Mouse (Mus musculus) c-Kit-positive CD71-positive TER-119-negative erythroid progenitor cells, embryonic 14.5 days (primary cell): ENCODE measurements around the gene Bcat2.
"Not testable (repeated sequence)": the region's sequence is repeated elsewhere in the genome, so short reads cannot be mapped to it uniquely, and the experiment has no call there.

ENCODE experiments used
- DNase-seq: peaks from one replicate; pipeline ENCODE4 v3.0.0-alpha.2; 2013; ENCODE audit warnings: low read depth

The Bcat2 gene

DNA sequence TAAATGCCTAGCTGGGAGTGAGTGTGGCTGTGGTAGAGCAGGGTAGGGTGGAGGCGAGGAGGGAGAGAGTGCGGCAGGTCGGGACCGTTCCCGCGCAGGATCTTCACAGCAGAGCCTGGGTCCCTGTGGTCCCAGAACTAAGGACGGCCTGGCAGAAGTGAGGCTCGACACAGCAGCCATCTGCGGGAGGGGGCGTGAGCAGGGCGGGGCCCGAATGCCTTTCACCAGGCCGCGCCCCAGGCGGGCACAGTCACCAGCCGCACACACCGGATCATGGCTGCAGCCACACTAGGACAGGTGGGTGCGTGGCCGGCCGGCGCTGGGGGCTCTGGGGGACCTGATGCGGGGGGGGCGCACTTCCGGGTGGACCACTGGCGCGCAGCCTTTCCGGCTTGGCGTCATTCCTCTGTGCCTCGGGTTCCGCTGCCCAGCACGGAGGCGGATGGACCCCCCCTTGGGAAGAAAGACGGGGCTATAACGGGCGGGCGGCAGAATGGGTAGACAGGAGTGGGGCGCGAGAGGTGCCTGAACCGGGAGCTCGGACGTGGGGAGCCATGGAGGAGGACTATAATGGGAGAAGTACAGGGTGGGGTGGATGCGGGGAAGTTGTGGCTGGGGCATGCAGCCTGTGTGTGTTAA lies at the start of gene Bcat2:
TSS of gene Bcat2 (plus strand) at position 51 of the 639 bp plus-strand sequence.
- peak; percentile 73 for DNase-seq

DNA sequence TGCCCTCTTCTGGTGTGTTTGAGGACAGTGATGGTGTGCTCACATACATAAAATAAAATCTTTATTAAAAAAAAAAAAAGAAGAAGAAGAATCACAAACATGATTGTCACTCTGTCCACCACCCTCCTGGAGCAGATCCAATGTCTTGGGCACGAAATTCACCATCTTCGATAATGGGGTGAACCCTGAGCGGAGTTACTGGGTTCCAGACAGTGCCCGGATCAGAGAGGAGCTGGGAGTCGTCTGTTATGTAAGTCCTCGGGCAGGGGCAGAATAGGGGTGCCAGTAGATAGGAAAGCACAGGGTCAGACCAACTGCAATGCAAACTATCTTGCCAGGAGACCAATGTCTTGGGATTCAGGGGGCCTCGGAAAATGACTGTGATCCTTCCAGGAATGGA lies 49.3 kb upstream of the Bcat2 start:
- DNase-seq, result no peak

GRCm38 (mm10) chr7:45521728-45522184 lies 48.2 kb upstream of the Bcat2 start:
- peak; percentile 81 for DNase-seq

DNA sequence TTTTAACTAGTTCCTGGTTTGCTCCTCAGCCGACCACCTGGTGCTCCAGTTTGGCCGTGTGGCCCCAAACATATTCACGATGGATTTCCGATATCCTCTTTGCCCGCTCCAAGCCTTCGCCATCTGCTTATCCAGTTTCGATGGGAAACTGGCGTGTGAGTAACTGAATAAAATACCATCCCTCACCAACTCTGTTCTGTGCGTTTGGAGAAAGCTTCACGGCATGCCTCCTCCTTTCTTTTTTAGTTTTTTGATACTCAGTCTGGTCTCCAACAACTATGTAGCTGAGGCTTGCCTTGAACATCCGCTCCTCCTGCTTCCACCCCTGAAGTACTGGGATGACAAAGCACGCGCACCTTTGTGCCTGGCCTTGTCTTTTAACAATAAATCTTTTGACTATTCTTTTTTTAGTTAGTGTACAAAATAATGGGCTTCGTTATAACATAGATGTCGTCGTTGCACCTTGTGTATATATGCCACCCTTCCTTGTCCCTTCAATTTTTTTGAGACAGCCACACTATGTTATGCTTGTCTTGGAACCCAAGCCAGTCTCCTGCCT lies 47.7 kb upstream of the Bcat2 start:
- no peak for DNase-seq

- no peak for DNase-seq
Observed at GRCm38 (mm10) chr7:45522957-45523676, 46.8 kb upstream of the Bcat2 start.

GRCm38 (mm10) chr7:45523678-45524170 lies 46.2 kb upstream of the Bcat2 start:
- no peak for DNase-seq

- DNase-seq, result peak; percentile 92
Observed at GRCm38 (mm10) chr7:45524841-45525621, 44.9 kb upstream of the Bcat2 start.

DNA sequence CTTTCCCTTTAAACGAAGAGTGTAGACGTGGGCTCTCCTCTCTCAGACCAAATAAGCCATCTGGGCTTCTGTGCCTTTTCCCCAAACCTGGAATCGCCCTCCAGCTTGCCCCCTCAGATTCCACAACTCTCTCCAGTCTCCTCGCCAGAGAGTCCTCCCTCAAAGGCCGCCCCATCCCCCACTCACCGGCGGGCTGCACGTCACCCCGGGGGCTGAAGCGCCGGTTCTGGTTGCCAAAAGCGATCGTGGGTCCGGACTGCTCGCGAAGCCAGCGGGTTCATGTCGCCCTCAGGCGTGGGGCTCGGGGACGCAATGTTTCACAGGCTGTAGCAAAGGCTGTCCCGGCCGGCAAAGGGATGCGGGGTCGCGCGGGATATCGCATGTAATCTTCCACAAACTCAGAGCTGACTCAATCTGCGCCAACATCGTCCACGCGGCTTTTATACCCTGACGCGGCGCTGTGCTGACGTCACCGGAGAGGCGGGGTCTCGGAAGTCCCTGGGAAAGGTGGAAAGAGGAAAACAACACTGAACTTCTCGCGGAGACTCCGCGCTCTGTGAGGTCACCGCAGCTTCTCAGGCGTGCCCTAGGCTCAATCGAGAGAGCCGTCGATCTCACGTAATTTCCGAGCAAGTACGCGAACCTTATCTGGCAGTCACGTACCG lies 44.0 kb upstream of the Bcat2 start, which contains the start of the genes Ppp1r15a and Plekha4:
TSS of gene Ppp1r15a (minus strand) at position 460 of the 665 bp plus-strand sequence.
TSS of gene Plekha4 (plus strand) at position 522 of the 665 bp plus-strand sequence.
- peak; percentile 96 for DNase-seq

GRCm38 (mm10) chr7:45526474-45527120 lies 43.4 kb upstream of the Bcat2 start:
- DNase-seq, result peak; percentile 40

- not testable (repeated sequence) for DNase-seq
Observed at GRCm38 (mm10) chr7:45527169-45527568, 42.8 kb upstream of the Bcat2 start.

DNA sequence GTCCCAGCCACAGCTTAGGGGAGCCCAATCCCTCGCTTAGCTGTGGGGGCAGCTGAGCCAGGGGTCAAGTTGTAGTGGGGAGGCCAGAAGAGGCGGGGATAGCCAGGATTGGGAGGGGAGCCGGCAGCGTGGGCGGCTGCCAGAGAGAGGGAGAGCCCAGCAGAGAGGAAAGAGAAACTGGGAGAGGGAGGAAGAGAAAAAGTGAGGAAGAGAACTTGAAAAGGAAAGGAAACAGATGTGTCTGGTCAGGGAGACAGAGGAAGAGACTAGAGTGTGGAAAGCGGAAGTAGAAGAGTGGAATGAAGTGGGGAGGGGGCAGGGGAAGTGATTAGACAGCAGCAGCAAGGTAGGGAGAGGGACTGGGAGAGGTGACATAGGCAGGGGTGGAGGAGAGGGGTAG lies 40.5 kb upstream of the Bcat2 start:
- DNase-seq, result no peak

DNA sequence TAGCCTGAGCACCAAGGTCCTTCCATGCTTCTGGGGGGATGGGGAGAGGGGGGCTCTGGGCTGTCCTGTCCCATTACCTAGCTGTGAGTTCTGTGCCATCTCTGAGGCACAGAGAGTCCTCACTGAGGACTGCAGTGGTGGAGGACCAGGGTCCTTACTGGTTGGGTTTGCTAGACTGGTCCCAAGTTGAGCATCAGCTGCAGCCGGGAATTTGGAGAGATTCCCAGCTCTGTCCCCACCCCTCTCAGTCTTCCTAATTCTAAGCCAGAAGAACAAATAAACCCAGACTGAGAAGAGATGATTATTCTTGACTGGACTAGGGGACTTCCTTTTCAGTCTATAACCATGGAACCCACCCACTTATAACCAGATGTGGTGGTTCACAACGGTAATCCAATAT lies 39.3 kb upstream of the Bcat2 start:
- no peak for DNase-seq

GRCm38 (mm10) chr7:45535676-45536075 lies 34.3 kb upstream of the Bcat2 start:
- no peak for DNase-seq

DNA sequence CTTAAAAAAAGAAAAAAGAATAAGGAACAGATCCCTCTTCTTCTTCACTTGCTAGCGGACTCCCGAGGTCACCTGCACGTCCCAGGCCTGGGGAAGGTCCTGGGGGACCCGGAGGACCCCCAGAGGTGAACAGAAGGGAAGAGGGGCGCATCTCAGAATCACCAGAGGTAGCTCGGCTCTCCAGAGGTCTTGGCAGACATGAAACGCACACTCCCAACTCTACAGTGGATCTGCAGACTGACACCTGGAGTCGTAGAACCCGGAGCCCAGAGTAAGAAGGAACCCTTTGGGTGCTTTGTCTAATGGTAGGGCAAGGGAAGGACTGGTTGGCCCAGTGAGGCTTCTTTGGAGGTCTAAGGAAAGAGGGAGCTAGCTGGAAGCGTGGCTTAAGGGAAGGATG lies 32.4 kb upstream of the Bcat2 start:
- no peak for DNase-seq

DNA sequence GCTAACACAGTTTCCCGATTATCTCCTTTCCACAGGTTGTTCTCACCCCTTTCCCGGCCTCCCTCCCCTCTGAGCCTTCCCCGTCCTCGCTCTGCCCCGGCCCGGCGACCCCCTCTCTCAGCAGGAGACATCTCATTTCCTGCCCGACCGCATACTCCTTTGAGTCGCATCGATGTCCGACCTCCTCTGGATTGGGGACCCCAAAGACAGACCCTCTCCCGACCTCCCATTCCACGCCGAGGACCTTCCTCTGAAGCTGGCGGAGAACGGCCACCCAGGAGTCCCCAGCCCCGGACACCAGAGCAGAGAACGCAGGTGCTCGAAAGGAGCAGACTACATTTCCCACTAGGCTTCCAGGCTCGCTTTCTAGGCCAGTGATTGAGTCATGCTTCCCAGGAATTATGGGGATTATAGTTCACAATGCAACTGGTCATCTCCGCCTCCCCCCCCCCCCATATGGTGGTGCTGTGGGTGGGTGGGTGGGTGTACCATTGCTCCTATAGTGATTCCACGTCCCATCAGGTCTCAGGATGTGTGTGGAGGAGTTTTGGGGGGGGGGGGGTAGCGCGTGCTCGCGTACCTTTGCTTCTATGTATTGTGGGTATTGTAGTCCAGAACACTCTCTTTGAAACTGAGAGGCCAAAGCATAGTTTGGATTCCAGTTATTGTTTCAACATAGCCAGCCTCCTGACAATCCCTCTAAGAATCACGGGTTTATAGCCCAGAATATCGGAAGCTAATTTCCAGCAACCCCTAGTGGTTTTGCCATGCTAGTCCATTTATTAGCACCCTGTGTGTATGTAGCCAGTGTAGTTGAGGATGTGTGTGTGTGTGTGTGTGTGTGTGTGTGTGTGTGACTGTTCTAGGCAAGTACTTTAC lies 31.6 kb upstream of the Bcat2 start:
- DNase-seq, result no peak

GRCm38 (mm10) chr7:45539095-45539494 lies 30.9 kb upstream of the Bcat2 start:
- DNase-seq, result no peak

DNA sequence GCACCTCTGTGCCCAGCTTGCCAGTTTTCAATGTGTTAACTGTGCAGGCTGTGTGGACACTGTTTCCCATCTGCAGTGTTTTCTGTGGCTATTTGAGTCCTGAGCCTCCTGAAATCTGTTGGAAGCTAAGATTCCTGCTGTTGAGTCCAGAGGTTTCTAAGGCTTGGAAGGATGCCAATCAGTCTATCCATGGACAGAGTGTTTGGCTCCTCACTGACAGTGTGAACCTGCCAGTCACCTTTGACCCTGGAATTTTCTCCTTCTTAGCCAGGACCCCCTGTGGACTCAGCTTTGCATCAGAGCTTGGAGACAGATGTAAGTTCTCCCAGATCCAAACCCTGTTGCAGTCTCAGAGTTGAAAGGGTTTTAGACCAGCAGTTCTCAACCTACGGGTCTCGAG lies 29.7 kb upstream of the Bcat2 start:
- no peak for DNase-seq

GRCm38 (mm10) chr7:45544525-45544924 lies 25.4 kb upstream of the Bcat2 start:
- DNase-seq, result no peak

GRCm38 (mm10) chr7:45549641-45550436 lies 20.1 kb upstream of the Bcat2 start:
- DNase-seq, result no peak
